Mouse (Mus musculus) liver, postnatal 0 days (tissue): ENCODE results near the gene Cops3. TPM values are rescaled to one million over a fixed set of nuclear protein-coding genes. Genes with fewer than 3 reads are reported as not detected.

Source experiments
- ATAC-seq: fragments of 200-750 bp; cut with Nextera tagmentation; 2 replicates; pipeline ENCODE4 v1.8.0; 2017; ENCODE audit warnings: mild to moderate bottlenecking, moderate library complexity
- DNase-seq: peaks from one replicate; pipeline ENCODE4 v3.0.0-alpha.2; 2016
- H3K27ac ChIP-seq: fragments of 300-500 bp; sonication (generic); 2 replicates; pipeline ENCODE4 v1.5.1; 2014; ENCODE audit warnings: antibody characterized with exemption, moderate library complexity, mild to moderate bottlenecking, low read depth
- H3K27me3 ChIP-seq: fragments of 300-500 bp; sonication (generic); 2 replicates; pipeline ENCODE4 v1.6.1; 2014; ENCODE audit warnings: low read length, control low read depth, mixed read lengths; ENCODE audit not compliant: insufficient read depth
- H3K36me3 ChIP-seq: fragments of 300-500 bp; sonication (generic); replicated peaks from 2 replicates; pipeline ENCODE4 v1.6.1; 2014; ENCODE audit warnings: mild to moderate bottlenecking, control low read depth, low read length, moderate library complexity, mixed read lengths; ENCODE audit not compliant: insufficient read depth
- H3K4me1 ChIP-seq: fragments of 300-500 bp; sonication (generic); 2 replicates; pipeline ENCODE4 v1.6.1; 2014; ENCODE audit warnings: antibody characterized with exemption, mild to moderate bottlenecking, control low read depth; ENCODE audit not compliant: insufficient read depth
- H3K4me2 ChIP-seq: fragments of 300-500 bp; sonication (generic); 2 replicates; pipeline ENCODE4 v1.6.1; 2014; ENCODE audit warnings: low read depth, mild to moderate bottlenecking, low read length, moderate library complexity, mixed read lengths
- H3K4me3 ChIP-seq: fragments of 300-500 bp; sonication (generic); 2 replicates; pipeline ENCODE4 v1.5.1; 2014; ENCODE audit warnings: low read depth, low read length
- H3K9ac ChIP-seq: fragments of 300-500 bp; sonication (generic); replicated peaks from 2 replicates; pipeline ENCODE4 v1.6.1; 2014; ENCODE audit warnings: mild to moderate bottlenecking, moderate library complexity
- H3K9me3 ChIP-seq: fragments of 300-500 bp; sonication (generic); 2 replicates; pipeline ENCODE4 v1.6.1; 2016; ENCODE audit warnings: mild to moderate bottlenecking, control low read depth, low read length, mixed read lengths
- CTCF ChIP-seq: sonication (generic); IDR thresholded peaks from 2 replicates; pipeline ENCODE4 v1.5.1; 2016; ENCODE audit warnings: antibody characterized with exemption, low read depth
- EP300 ChIP-seq: IDR thresholded peaks from 2 replicates; pipeline ENCODE4 v1.6.1; 2016; ENCODE audit warnings: antibody characterized with exemption, low read depth, mild to moderate bottlenecking
- WGBS: fragments of 180-500 bp; shearing (Covaris S2); extraction: QIAGEN DNeasy Blood & Tissue Kit; methylation state at CpG from one replicate; pipeline ENCODE4 v1.1.7; 2014; ENCODE audit not compliant: insufficient replicate concordance; 5-methylcytosine and 5-hydroxymethylcytosine counted together
- polyA plus RNA-seq: library from polyadenylated mRNA; unstranded; fragments of >200 nt; fragmentation: Nextera tagmentation; extraction: Ambion mirVana; gene quantifications from 2 replicates; pipeline ENCODE4 v1.2.1, GENCODE M21; 2015

The Cops3 gene
- polyA plus RNA-seq, 1 experiment from 2014 or later, result 60.5 TPM

DNA sequence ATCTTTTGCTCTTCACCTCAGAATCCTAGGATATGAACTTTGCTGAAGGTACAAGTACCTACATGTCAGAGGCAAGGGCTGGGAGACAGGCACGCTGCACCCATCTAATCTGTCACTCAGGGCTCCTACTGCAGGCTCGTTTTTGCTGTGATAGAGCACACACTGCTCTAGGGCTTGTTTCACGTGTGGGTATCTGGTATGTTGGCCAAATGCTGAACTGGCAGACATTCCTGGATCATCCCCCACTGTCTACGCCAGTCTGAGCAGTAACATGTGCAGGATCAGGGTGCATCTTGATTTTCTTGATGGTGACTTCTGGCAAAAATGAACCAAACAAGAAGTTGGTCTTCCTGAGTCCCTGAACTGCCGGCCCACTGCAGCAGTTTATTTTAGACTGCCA lies 62.4 kb downstream of the Cops3 start:
- H3K9ac ChIP-seq, result no peak overlapping the region
- no peak overlapping the region for H3K4me3 ChIP-seq
- DNase-seq (no peak), ATAC-seq (no peak)
- no peaks in the 10 kb centered on the region for H3K27me3 ChIP-seq
- H3K4me1 ChIP-seq, result no peaks in the 10 kb centered on the region
- no peak overlapping the region for H3K4me2 ChIP-seq
- H3K36me3 ChIP-seq, result peaks cover 8% of the 10 kb centered on the region; the same call in 1 of the 2 replicates
- TF ChIP-seq CTCF (no peak), EP300 (no peak)
- WGBS, result 75% methylated on average over 5 of the region's 5 CpGs
- no peaks in the 10 kb centered on the region for H3K9me3 ChIP-seq
- no peak overlapping the region for H3K27ac ChIP-seq

DNA sequence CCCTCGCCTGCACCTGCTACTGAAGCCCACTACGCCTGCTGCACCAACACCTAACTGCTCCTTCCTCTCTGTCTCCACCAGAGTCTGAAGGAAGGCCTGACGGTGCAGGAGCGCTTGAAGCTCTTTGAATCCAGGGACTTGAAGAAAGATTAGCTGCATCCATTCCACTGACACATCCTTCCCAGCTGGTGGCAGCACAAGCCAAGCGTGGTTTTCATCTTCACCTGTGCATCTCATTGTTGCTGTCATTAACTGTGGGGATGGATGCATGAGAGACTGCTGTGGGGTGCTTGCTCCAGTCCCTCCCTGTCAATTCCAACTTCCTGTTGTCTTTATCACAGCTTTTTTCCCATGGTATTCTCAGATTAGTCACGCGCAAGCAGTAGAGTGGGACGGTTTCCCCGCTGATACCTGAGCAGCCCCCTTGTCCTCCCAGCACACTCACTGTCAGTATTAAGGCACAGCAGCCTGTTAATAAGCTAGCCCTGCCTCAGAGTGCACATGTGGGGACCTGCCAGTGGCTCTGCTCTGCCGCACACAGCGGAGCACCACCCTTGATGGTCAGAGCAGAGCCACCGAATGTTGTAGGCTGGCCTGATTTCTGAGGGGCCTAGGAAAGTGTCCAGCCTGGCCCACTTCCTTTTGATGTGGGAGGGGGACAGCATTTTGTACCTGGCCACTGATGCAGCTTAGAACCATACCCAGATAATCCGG lies 64.0 kb downstream of the Cops3 start:
- Histone ChIP-seq H3K27ac (no peak overlapping the region), H3K4me1 (no peaks in the 10 kb centered on the region), H3K9me3 (no peaks in the 10 kb centered on the region), H3K36me3 (peaks cover 20% of the 10 kb centered on the region), H3K27me3 (no peaks in the 10 kb centered on the region), H3K9ac (no peak overlapping the region), H3K4me2 (no peak overlapping the region), H3K4me3 (no peak overlapping the region)
- TF ChIP-seq CTCF, result no peak
- TF ChIP-seq EP300, result no peak
- 85% methylated on average over 13 of the region's 13 CpGs for WGBS
- ATAC-seq (no peak), DNase-seq (no peak)

DNA sequence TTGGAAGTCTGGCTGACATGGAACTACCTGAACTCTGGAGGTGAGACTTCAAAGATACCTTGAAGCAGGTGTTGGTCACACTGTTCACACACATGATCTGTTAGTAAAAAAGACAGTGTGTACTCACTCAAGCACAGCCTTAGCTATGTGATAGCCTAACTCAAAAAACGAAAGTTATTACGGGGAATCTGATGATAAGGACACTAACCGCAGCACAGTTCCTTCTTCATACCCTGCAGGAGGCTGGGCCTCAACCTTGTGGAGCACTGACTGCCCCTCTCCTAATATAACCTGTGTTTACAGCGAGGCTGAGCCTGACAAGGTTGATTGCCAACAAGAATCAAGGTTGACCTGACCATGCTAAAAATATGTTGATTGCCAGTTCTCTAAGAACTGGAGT lies 65.1 kb downstream of the Cops3 start:
- 56% methylated on average over 4 of the region's 4 CpGs for WGBS
- Histone ChIP-seq H3K9me3 (no peaks in the 10 kb centered on the region), H3K9ac (no peak overlapping the region), H3K4me3 (no peak overlapping the region), H3K4me2 (no peak overlapping the region), H3K27ac (no peak overlapping the region), H3K4me1 (no peaks in the 10 kb centered on the region), H3K36me3 (peaks cover 26% of the 10 kb centered on the region), H3K27me3 (no peaks in the 10 kb centered on the region)
- ATAC-seq, result peak; percentile 35
- peak; percentile 38; the same call in 1 of the 2 replicates for TF ChIP-seq EP300
- no peak for TF ChIP-seq CTCF
- no peak for DNase-seq

DNA sequence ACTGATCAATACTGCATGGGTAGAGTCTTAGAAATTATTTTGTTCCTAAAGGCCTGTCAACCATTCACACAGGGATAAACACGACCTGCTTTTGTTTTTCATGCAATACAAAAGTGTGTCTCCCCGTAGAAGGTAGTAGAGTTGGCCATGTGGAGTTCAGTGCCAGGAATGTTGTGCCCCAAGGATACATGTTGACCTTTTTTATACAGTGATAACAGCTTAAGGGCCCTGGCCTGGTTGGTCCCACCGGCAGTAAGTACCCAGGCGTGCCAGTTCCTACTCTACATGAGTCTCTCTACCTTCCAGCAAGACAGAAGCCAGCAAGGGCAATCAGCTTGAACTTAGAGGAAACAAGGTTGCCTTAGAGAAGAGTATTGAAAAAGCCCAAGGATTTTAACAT lies 66.7 kb downstream of the Cops3 start:
- 84% methylated on average over 4 of the region's 4 CpGs for WGBS
- H3K27me3 ChIP-seq, result no peaks in the 10 kb centered on the region
- H3K36me3 ChIP-seq, result peaks cover 31% of the 10 kb centered on the region
- H3K4me1 ChIP-seq, result no peaks in the 10 kb centered on the region
- H3K9me3 ChIP-seq, result no peaks in the 10 kb centered on the region
- TF ChIP-seq EP300 (no peak), CTCF (no peak)
- ATAC-seq (no peak), DNase-seq (no peak)
- H3K4me2 ChIP-seq, result no peak overlapping the region
- no peak overlapping the region for H3K27ac ChIP-seq
- H3K4me3 ChIP-seq, result no peak overlapping the region
- no peak overlapping the region for H3K9ac ChIP-seq

DNA sequence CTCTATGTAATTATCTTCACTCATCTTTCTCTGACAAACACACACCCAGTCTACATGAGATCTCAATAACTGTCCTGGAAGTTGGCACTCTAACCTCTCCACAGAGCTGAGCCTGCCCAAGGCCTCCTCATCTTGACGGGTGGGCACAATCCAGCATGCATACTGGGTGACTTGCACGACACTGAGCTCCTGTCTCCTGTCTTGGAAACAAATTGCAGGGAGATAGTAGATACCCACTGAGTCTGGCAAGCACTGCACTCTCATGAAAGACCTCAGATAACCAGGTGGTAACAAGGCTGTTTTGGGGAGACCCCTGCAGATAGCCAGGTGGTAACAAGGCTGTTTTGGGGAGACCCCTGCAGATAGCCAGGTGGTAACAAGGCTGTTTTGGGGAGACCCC lies 67.3 kb downstream of the Cops3 start:
- no peak for ATAC-seq
- WGBS, result 68% methylated on average over 2 of the region's 2 CpGs
- no peak overlapping the region for H3K4me2 ChIP-seq

DNA sequence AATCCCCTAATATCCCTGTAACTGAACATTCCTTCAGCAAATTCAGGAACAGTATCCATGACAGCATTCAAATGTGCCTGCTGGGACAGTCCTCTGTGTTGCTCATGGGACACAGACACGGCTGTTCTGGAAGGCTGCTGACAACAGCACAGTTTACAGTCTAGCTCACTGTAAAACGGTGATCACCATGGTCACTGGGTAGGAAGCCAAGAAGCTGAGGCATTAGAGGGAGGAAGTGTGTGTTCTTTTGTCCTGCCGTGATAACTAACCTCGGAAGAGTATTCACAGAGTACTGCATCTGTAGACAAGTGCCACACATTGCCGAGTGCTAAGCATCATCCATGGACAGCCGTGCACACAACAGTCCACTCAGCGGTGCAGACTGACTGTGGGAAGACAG lies 68.9 kb downstream of the Cops3 start:
- Histone ChIP-seq H3K9ac (no peak overlapping the region), H3K9me3 (no peaks in the 10 kb centered on the region), H3K27ac (no peak overlapping the region), H3K27me3 (no peaks in the 10 kb centered on the region), H3K4me2 (no peak overlapping the region), H3K4me3 (no peak overlapping the region), H3K36me3 (peaks cover 47% of the 10 kb centered on the region), H3K4me1 (no peaks in the 10 kb centered on the region)
- 52% methylated on average over 7 of the region's 7 CpGs for WGBS
- ATAC-seq (peak; percentile 36; the same call in 1 of the 2 replicates), DNase-seq (no peak)
- TF ChIP-seq EP300 (no peak), CTCF (no peak)

More for the DNA sequence above, 67.3 kb downstream of the Cops3 start:
- Histone ChIP-seq H3K27me3 (no peaks in the 10 kb centered on the region), H3K27ac (no peak overlapping the region), H3K4me3 (no peak overlapping the region), H3K9me3 (no peaks in the 10 kb centered on the region), H3K36me3 (peaks cover 37% of the 10 kb centered on the region), H3K4me1 (no peaks in the 10 kb centered on the region), H3K9ac (no peak overlapping the region)
- TF ChIP-seq EP300 (no peak), CTCF (no peak)
- no peak for DNase-seq

DNA sequence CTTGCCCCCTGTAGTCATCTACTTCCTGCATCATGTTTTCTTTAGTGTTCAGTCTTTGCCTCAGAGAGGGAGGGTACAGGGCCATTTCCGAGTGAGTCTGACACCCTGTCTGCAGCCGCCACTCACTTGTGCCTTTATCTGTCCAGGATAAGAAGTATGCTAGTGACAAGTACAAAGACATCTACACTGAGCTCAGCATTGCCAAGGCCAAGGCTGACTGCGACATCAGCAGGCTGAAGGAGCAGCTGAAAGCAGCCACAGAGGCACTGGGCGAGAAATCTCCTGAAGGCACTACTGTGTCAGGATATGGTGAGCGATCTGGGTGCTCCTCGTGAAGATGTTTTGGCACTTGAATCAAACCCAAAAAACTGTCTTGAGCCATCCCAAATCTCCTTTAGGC lies 69.9 kb downstream of the Cops3 start:
- H3K4me2 ChIP-seq, result no peak overlapping the region
- WGBS, result 74% methylated on average over 6 of the region's 6 CpGs
- H3K4me3 ChIP-seq, result no peak overlapping the region
- H3K9me3 ChIP-seq, result no peaks in the 10 kb centered on the region
- no peak for DNase-seq
- H3K36me3 ChIP-seq, result peaks cover 52% of the 10 kb centered on the region
- H3K4me1 ChIP-seq, result no peaks in the 10 kb centered on the region
- no peaks in the 10 kb centered on the region for H3K27me3 ChIP-seq
- H3K27ac ChIP-seq, result no peak overlapping the region
- ATAC-seq, result no peak
- TF ChIP-seq CTCF (no peak), EP300 (no peak)
- no peak overlapping the region for H3K9ac ChIP-seq
